Mouse (Mus musculus): Measurements from ENCODE around the gene Micall1. TPM values are rescaled to one million over a fixed set of nuclear protein-coding genes. Genes with fewer than 3 reads are reported as not detected.

Micall1 gene
- polyA plus RNA-seq, 1 experiment: 8.4 TPM

GRCm38 (mm10) chr15:79126217-79126932 lies 17.7 kb downstream of the Micall1 start:
- Histone ChIP-seq H3K4me1 (peaks cover 31% of the 10 kb centered on the region), H3K9me3 (peaks cover 9% of the 10 kb centered on the region), H3K27me3 (replicated peaks) (no peaks in the 10 kb centered on the region), H3K36me3 (replicated peaks; ENCODE audit: low read length) (peaks cover 97% of the 10 kb centered on the region), H3K4me3 (replicated peaks) (no peak overlapping the region)
- no peak for TF ChIP-seq GATA1 (IDR thresholded peaks at IDR 0.05; ENCODE audit: borderline replicate concordance, low read length)

- TF ChIP-seq GATA1 (IDR thresholded peaks at IDR 0.05; ENCODE audit: borderline replicate concordance, low read length): no peak
- no peak for TF ChIP-seq FLI1 (IDR thresholded peaks at IDR 0.05; ENCODE audit: low read length)
- peaks cover 9% of the 10 kb centered on the region for H3K9me3 ChIP-seq
- no peaks in the 10 kb centered on the region for H3K27me3 ChIP-seq (replicated peaks)
- no peak overlapping the region for H3K4me3 ChIP-seq (replicated peaks)
- H3K36me3 ChIP-seq (replicated peaks; ENCODE audit: low read length): peaks cover 98% of the 10 kb centered on the region
- H3K4me1 ChIP-seq: peaks cover 31% of the 10 kb centered on the region
Measured at GRCm38 (mm10) chr15:79127101-79127500, 18.4 kb downstream of the Micall1 start.

GRCm38 (mm10) chr15:79128208-79128607 lies 19.5 kb downstream of the Micall1 start:
- Histone ChIP-seq H3K4me3 (replicated peaks) (no peak overlapping the region), H3K27me3 (replicated peaks) (no peaks in the 10 kb centered on the region), H3K36me3 (replicated peaks; ENCODE audit: low read length) (peaks cover 98% of the 10 kb centered on the region), H3K9me3 (peaks cover 9% of the 10 kb centered on the region), H3K4me1 (peaks cover 20% of the 10 kb centered on the region)
- TF ChIP-seq FLI1 (IDR thresholded peaks at IDR 0.05; ENCODE audit: low read length): no peak
- TF ChIP-seq GATA1 (IDR thresholded peaks at IDR 0.05; ENCODE audit: borderline replicate concordance, low read length): no peak

- peaks cover 98% of the 10 kb centered on the region for H3K36me3 ChIP-seq (replicated peaks; ENCODE audit: low read length)
- H3K4me3 ChIP-seq (replicated peaks): no peak overlapping the region
- peaks cover 9% of the 10 kb centered on the region for H3K4me1 ChIP-seq
- H3K27me3 ChIP-seq (replicated peaks): no peaks in the 10 kb centered on the region
- H3K9me3 ChIP-seq: peaks cover 9% of the 10 kb centered on the region
- TF ChIP-seq FLI1 (IDR thresholded peaks at IDR 0.05; ENCODE audit: low read length) (no peak), GATA1 (IDR thresholded peaks at IDR 0.05; ENCODE audit: borderline replicate concordance, low read length) (no peak)
Measured at GRCm38 (mm10) chr15:79129311-79129710, 20.6 kb downstream of the Micall1 start.

GRCm38 (mm10) chr15:79130782-79131181 lies 22.1 kb downstream of the Micall1 start:
- peaks cover 4% of the 10 kb centered on the region; the same call in 1 of the 2 replicates for H3K4me1 ChIP-seq
- TF ChIP-seq GATA1 (IDR thresholded peaks at IDR 0.05; ENCODE audit: borderline replicate concordance, low read length) (no peak), FLI1 (IDR thresholded peaks at IDR 0.05; ENCODE audit: low read length) (no peak)
- peaks cover 88% of the 10 kb centered on the region for H3K36me3 ChIP-seq (replicated peaks; ENCODE audit: low read length)

GRCm38 (mm10) chr15:79131442-79131841 lies 22.7 kb downstream of the Micall1 start:
- peaks cover 9% of the 10 kb centered on the region for H3K9me3 ChIP-seq
- TF ChIP-seq FLI1 (IDR thresholded peaks at IDR 0.05; ENCODE audit: low read length) (no peak), GATA1 (IDR thresholded peaks at IDR 0.05; ENCODE audit: borderline replicate concordance, low read length) (no peak)
- H3K36me3 ChIP-seq (replicated peaks; ENCODE audit: low read length): peaks cover 82% of the 10 kb centered on the region
- no peak overlapping the region for H3K4me3 ChIP-seq (replicated peaks)
- peaks cover 3% of the 10 kb centered on the region for H3K27me3 ChIP-seq (replicated peaks)
- no peaks in the 10 kb centered on the region; the same call in none of the 2 replicates for H3K4me1 ChIP-seq

More at GRCm38 (mm10) chr15:79130782-79131181, 22.1 kb downstream of the Micall1 start:
- no peak overlapping the region for H3K4me3 ChIP-seq (replicated peaks)
- peaks cover 9% of the 10 kb centered on the region for H3K9me3 ChIP-seq
- H3K27me3 ChIP-seq (replicated peaks): no peaks in the 10 kb centered on the region

- peaks cover 5% of the 10 kb centered on the region for H3K27me3 ChIP-seq (replicated peaks)
- peaks cover 2% of the 10 kb centered on the region for H3K9me3 ChIP-seq
- no peak overlapping the region for H3K4me3 ChIP-seq (replicated peaks)
- H3K36me3 ChIP-seq (replicated peaks; ENCODE audit: low read length): peaks cover 64% of the 10 kb centered on the region
- H3K4me1 ChIP-seq: no peaks in the 10 kb centered on the region; the same call in none of the 2 replicates
- TF ChIP-seq FLI1 (IDR thresholded peaks at IDR 0.05; ENCODE audit: low read length) (no peak), GATA1 (IDR thresholded peaks at IDR 0.05; ENCODE audit: borderline replicate concordance, low read length) (no peak)
Measured at GRCm38 (mm10) chr15:79133191-79133661, 24.5 kb downstream of the Micall1 start.

- no peak for TF ChIP-seq FLI1 (IDR thresholded peaks at IDR 0.05; ENCODE audit: low read length)
- no peak for TF ChIP-seq GATA1 (IDR thresholded peaks at IDR 0.05; ENCODE audit: borderline replicate concordance, low read length)
- Histone ChIP-seq H3K4me1 (no peaks in the 10 kb centered on the region; the same call in none of the 2 replicates), H3K36me3 (replicated peaks; ENCODE audit: low read length) (peaks cover 52% of the 10 kb centered on the region)
Measured at GRCm38 (mm10) chr15:79134496-79135270, 26.0 kb downstream of the Micall1 start.

GRCm38 (mm10) chr15:79135332-79135731 lies 26.6 kb downstream of the Micall1 start:
- Histone ChIP-seq H3K4me3 (replicated peaks) (no peak overlapping the region), H3K36me3 (replicated peaks; ENCODE audit: low read length) (peaks cover 45% of the 10 kb centered on the region), H3K27me3 (replicated peaks) (peaks cover 5% of the 10 kb centered on the region), H3K4me1 (peaks cover 4% of the 10 kb centered on the region), H3K9me3 (peaks cover 3% of the 10 kb centered on the region; the same call in 1 of the 2 replicates)
- TF ChIP-seq GATA1 (IDR thresholded peaks at IDR 0.05; ENCODE audit: borderline replicate concordance, low read length) (no peak), FLI1 (IDR thresholded peaks at IDR 0.05; ENCODE audit: low read length) (no peak)

More at GRCm38 (mm10) chr15:79134496-79135270, 26.0 kb downstream of the Micall1 start:
- peaks cover 5% of the 10 kb centered on the region for H3K27me3 ChIP-seq (replicated peaks)
- no peak overlapping the region for H3K4me3 ChIP-seq (replicated peaks)
- peaks cover 3% of the 10 kb centered on the region; the same call in 1 of the 2 replicates for H3K9me3 ChIP-seq
